Mouse (Mus musculus): ENCODE measurements around the gene Prl3a1.

Gene Prl3a1

GRCm38 (mm10) chr13:27259136-27259535 lies at the start of gene Prl3a1:
Prl3a1 (plus strand) TSS chr13:27259436.
- DNase-seq (ENCODE audit: low spot score) = no peak

GRCm38 (mm10) chr13:27241547-27241946 lies 17.7 kb upstream of the Prl3a1 start, which contains the start of gene Prl3b1:
Prl3b1 (plus strand) TSS chr13:27241847.
- no peak for DNase-seq (ENCODE audit: low spot score)

GRCm38 (mm10) chr13:27312334-27313225 lies 53.3 kb downstream of the Prl3a1 start, which contains the start of gene Prl6a1:
Prl6a1 (plus strand) TSS chr13:27312627.
- DNase-seq (ENCODE audit: low spot score) = no peak
